Mouse (Mus musculus) skeletal muscle tissue, postnatal 0 days (tissue): ENCODE data around the gene Gm14296. TPM values are rescaled to one million over a fixed set of nuclear protein-coding genes. Genes with fewer than 3 reads are reported as not detected.

Experiments
- polyA plus RNA-seq: library from polyadenylated mRNA; unstranded; fragments of >200 nt; fragmentation: Nextera tagmentation; extraction: Ambion mirVana; gene quantifications from 2 replicates; pipeline ENCODE4 v1.2.1, GENCODE M21; 2015

Gm14296 gene
- polyA plus RNA-seq, result 3.1 and 6.1 TPM in 2 replicates

GRCm38 (mm10) chr2:176927709-176928108 lies at the start of gene Gm14296:
Gene Gm14296, minus strand, starts transcription at chr2:176927809.

Other genes starting within 250 kb of the Gm14296 start
- 19.5 and 20.6 TPM in 2 replicates for gene Gm14305, start 219.5 kb downstream of the Gm14296 start, polyA plus RNA-seq
- gene Gm14295, start 129.2 kb downstream of the Gm14296 start, polyA plus RNA-seq, result 13.8 and 14.8 TPM in 2 replicates
- gene Gm14408, start 96.7 kb downstream of the Gm14296 start, polyA plus RNA-seq, result not detected in 2 replicates
- gene Gm14419, start 73.1 kb upstream of the Gm14296 start, polyA plus RNA-seq, result 5.0 and 5.9 TPM in 2 replicates
- not detected in 2 replicates for gene Gm14401, start 146.5 kb upstream of the Gm14296 start, polyA plus RNA-seq